Mouse (Mus musculus) cortical plate, adult 2 months (tissue): ENCODE data around the gene Smarcc1.

ENCODE experiments used
- CTCF ChIP-seq: fragments of 200-500 bp; IDR thresholded peaks from 2 replicates; pipeline ENCODE4 v1.5.1; 2011; ENCODE audit warnings: mild to moderate bottlenecking, control low read depth, low read length; ENCODE audit not compliant: insufficient read depth; ENCODE audit errors: extremely low read depth
- POLR2A ChIP-seq: fragments of 200-500 bp; IDR thresholded peaks from 2 replicates; pipeline ENCODE4 v1.6.1; 2011; ENCODE audit warnings: mild to moderate bottlenecking, low read length, control low read depth; ENCODE audit not compliant: insufficient read depth; ENCODE audit errors: extremely low read depth

- no peak for TF ChIP-seq POLR2A
- TF ChIP-seq CTCF: peak; percentile 87
Measured at GRCm38 (mm10) chr9:110100627-110101600, 16.6 kb upstream of the Smarcc1 start.
